Mouse (Mus musculus) skeletal muscle tissue, postnatal 0 days (tissue): ENCODE data around the gene Pnmt. TPM values are rescaled to one million over a fixed set of nuclear protein-coding genes. Genes with fewer than 3 reads are reported as not detected.

Experiments used
- polyA plus RNA-seq: library from polyadenylated mRNA; unstranded; fragments of >200 nt; fragmentation: Nextera tagmentation; extraction: Ambion mirVana; gene quantifications from 2 replicates; pipeline ENCODE4 v1.2.1, GENCODE M21; 2015

Pnmt gene
- 0.18 and 0.28 TPM in 2 replicates for polyA plus RNA-seq

DNA sequence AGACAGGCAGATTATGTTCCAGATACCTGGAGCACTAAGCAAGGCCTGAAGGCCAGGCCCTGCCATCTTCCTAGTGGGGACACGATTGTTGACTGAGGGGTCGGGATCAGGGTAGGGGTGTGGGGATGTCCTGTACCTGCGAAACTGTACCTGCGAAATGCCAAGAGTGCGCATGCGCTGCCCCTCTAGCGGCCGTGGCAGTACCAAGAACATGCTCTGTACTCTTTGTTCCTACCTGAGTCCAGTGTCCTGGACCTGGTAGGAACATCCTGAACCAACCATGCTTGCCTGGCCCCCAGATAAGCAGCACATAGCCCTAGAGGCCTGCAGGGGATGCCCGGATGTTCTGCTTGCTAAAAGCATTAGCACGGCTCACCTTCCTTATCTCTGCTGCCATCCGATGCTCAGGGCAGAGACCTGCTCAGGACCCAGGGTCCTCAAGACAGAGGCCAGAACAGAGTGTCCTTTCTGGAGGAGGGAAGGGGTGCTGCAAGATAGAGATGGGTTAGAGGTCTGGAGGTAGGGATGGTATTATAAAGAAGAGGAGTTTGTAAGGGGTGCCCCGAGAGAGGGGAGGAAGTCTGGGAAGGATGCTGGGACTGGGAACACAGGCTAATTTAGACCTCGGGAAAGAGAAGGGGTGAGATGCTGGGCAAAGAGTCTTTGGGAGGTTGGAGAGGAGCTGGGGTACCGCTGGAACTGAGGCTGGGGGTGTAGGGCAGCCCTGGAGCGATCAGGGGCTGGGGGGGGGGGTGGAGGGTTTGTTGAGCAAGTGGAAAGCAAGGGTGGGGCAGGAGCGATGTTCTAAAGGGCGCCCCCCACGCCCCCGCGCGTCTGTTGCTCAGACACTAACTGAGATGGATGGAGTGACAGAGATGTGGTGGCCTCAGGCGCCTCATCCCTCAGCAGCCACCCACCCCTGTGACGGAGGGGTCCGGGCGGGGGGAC is at the start of gene Pnmt:
TSS of gene Pnmt (plus strand) at position 813 of the 948 bp plus-strand sequence.

DNA sequence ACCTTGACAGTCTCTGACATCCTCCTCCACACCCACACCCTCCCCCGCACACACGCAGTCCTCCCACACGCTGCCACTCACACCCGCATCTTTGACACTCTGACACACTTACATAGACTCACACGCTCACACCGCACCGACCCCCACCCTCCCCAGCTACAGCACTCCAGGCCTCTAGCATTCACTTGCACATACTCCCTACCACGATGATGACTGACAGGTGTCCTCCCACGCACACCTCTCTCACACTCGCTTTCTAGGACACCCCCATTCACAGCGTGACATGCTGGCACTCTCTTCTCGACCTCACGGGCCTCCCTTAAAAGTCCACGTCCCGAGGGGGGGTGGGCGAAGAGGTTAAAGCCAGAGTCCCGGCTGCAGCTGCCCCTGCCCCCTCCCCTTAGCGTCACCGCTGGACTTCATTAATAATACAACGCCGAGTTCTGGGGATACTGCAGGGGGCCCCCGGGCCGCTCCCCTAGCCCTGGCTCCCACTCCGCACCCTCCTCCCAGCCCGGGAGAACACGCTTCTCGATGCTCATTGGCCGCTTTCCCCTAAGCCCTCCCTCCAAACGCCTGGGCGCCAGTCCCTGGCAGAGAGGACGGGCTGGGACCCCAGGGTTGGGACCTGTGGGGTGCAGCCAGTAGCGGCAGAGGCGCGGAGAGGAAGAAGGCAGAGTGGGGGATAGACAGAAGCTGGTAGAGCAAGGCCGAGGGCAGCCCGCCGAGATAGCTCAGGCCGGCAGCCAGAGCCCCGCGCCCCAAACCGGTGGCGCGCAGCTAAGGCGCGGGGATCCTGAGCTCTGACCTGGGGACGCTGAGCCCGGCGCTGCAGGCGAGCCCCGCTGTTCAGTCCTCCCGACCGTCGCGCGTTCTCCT is 37.9 kb upstream of the Pnmt start, which contains the start of gene Ppp1r1b:
TSS of gene Ppp1r1b (plus strand) at position 322 of the 879 bp plus-strand sequence.

DNA sequence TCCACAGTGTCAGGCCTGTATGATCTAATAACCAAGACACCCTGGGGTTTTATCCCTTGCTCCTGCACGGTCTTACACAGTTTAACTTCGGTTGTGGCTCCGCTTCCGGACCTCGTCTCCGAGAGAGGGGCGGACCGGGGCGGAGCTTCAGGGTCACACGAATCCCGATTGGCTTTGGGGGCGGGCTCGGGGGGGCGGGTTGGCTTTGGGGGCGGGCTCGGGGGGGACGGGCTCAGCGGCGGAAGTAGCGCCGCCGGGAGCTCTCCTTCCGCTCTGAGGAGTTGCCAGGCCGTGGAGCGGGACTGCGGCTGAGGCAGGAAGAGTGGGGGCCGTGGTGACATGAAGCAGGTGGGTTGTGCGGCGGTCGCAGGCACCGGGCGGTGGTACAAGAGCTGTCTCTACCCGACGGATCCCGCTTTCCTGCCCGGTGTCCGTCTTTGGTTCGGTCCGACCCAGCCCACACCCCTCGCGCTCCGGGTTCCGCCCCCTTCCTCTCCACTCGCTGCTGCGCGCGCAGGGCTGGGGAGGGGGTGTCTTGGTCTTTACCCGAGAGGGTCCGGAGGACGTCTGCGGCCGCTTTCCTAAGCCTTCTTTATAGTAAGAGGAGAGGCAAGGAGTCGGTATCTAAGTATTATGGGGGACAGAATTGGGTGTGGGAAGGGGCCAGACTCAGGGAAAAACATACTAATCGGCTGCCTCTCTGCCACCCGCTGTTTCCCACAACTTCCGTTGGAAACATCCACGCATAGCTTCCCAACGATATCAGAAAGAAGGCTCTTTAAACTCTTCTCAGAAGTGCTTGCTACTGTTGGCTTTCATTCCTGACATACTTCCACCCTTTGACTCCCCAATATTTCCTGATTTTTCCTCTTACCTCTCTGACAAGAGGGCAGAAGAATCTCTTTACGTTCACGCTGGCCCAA is 27.8 kb upstream of the Pnmt start, which contains the start of gene Stard3:
TSS of gene Stard3 (plus strand) at position 208 of the 923 bp plus-strand sequence.

DNA sequence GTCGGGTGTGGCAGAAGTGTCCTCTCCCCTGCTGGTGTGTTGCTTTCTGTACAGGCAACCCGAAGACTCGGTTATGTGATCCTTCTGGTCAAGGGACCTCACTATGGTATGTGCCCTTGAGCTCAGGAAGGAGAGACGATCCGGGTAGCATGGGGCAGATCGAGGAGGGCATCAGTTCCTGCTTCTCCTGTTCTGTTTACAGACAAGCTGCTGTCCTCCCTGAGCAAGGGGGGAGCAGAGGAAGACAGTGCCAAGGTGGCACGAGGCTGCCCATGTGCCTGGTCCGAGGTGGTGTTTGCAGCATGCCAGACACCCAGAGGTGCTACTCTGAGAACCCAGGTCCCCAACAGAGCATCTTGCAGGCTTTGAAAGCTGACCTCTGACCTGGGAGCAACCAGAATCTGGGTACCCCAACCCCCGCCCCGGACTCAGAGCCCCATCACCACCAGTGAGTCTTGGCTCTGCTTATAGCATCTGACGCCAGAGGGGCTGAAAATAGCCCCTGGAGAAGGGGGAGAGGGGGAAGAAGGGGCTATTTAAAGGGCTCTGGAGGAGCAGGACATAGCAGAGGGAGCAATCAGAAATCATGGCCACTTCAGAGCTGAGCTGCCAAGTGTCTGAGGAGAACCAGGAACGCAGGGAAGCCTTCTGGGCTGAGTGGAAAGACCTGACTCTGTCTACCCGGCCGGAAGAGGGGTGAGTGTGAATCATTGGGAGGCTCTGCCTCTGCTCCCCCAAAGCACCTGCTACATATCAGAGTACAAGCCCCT is 2.8 kb upstream of the Pnmt start, which contains the start of gene Tcap:
TSS of gene Tcap (plus strand) at position 551 of the 770 bp plus-strand sequence.

DNA sequence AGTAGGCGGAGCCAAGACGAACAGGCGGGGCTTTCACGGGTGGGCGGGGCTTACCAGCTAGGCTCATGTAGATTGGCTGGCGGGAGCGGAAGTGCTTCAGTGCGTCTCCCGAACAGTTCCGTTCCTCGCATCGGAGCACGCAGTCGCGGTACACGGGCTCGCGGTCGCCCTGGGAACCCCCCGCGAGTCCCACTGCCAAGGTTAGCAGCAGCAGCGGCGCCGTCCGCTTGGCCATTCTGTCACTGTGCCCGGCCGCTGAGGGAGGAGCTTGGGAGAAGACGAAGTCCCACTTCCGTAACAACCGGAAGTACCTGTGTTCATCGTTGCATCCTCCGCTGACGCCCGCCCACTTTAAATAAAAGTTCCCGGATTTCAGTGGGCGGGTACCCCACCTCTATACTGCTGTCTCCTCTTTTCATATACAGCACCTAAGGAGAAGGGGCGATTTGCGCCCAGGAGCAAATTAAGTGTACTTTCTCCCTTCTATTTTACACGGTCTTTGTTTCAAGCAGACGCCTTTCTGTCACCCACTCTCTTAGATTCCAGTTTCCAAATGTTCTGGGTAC is 14.0 kb downstream of the Pnmt start, which contains the start of gene Pgap3:
TSS of gene Pgap3 (minus strand) at position 330 of the 566 bp plus-strand sequence.

DNA sequence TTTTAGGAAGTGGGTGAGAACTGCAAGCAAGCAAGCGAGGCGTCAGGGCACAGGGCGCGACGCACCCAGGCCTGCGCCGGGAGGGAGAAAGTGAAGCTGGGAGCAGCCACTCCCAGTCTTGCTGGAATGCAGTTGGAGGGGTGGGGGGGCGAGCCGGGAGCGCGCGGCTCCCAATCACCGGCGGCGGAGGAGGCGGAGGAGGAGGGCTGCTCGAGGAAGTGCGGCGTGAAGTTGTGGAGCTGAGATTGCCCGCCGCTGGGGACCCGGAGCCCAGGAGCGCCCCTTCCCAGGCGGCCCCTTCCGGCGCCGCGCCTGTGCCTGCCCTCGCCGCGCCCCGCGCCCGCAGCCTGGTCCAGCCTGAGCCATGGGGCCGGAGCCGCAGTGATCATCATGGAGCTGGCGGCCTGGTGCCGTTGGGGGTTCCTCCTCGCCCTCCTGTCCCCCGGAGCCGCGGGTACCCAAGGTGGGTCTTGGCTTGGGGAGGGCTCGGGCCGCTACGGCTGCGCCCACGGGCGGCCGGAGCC is 26.1 kb downstream of the Pnmt start, which contains the start of gene Erbb2:
TSS of gene Erbb2 (plus strand) at position 198 of the 524 bp plus-strand sequence.

Other genes starting within 250 kb of the Pnmt start
- 7.9 and 8.8 TPM in 2 replicates for gene Fbxl20, start 236.0 kb upstream of the Pnmt start, polyA plus RNA-seq
- gene Med1, start 193.2 kb upstream of the Pnmt start, polyA plus RNA-seq: 26.1 and 26.9 TPM in 2 replicates
- gene Cdk12, start 183.4 kb upstream of the Pnmt start, polyA plus RNA-seq: 3.9 and 4.0 TPM in 2 replicates
- not detected in 2 replicates for gene Neurod2, start 56.8 kb upstream of the Pnmt start, polyA plus RNA-seq
- gene Ppp1r1b, start 38.0 kb upstream of the Pnmt start, polyA plus RNA-seq: 0.28 and 0.66 TPM in 2 replicates
- gene Stard3, start 28.1 kb upstream of the Pnmt start, polyA plus RNA-seq: 17.0 and 19.3 TPM in 2 replicates
- gene Tcap, start 2.6 kb upstream of the Pnmt start, polyA plus RNA-seq: 604 and 677 TPM in 2 replicates
- gene Pgap3, start 14.0 kb downstream of the Pnmt start, polyA plus RNA-seq: 4.1 and 4.3 TPM in 2 replicates
- 13.4 and 15.9 TPM in 2 replicates for gene Erbb2, start 26.0 kb downstream of the Pnmt start, polyA plus RNA-seq
- gene Mien1, start 52.5 kb downstream of the Pnmt start, polyA plus RNA-seq: 46.4 and 58.6 TPM in 2 replicates
- 0.27 TPM in 1 of 2 replicates, not detected in the other for gene Grb7, start 59.9 kb downstream of the Pnmt start, polyA plus RNA-seq
- gene Ikzf3, start 159.6 kb downstream of the Pnmt start, polyA plus RNA-seq: 0.13 and 0.28 TPM in 2 replicates
- 0.21 and 0.23 TPM in 2 replicates for gene Zpbp2, start 164.6 kb downstream of the Pnmt start, polyA plus RNA-seq
- 34.8 and 60.2 TPM in 2 replicates for gene Ormdl3, start 200.9 kb downstream of the Pnmt start, polyA plus RNA-seq
- gene Lrrc3c, start 211.8 kb downstream of the Pnmt start, polyA plus RNA-seq: not detected in 2 replicates
- 0.40 TPM in 1 of 2 replicates, not detected in the other for gene Gm12355, start 239.2 kb downstream of the Pnmt start, polyA plus RNA-seq
- gene Gsdma3, start 239.9 kb downstream of the Pnmt start, polyA plus RNA-seq: not detected in 2 replicates